Mouse (Mus musculus): Measurements from ENCODE around the gene Fam57a. TPM values are rescaled to one million over a fixed set of nuclear protein-coding genes. Genes with fewer than 3 reads are reported as not detected.

Fam57a gene
- polyA plus RNA-seq, 2 experiments: 3.1 to 3.5 TPM

DNA sequence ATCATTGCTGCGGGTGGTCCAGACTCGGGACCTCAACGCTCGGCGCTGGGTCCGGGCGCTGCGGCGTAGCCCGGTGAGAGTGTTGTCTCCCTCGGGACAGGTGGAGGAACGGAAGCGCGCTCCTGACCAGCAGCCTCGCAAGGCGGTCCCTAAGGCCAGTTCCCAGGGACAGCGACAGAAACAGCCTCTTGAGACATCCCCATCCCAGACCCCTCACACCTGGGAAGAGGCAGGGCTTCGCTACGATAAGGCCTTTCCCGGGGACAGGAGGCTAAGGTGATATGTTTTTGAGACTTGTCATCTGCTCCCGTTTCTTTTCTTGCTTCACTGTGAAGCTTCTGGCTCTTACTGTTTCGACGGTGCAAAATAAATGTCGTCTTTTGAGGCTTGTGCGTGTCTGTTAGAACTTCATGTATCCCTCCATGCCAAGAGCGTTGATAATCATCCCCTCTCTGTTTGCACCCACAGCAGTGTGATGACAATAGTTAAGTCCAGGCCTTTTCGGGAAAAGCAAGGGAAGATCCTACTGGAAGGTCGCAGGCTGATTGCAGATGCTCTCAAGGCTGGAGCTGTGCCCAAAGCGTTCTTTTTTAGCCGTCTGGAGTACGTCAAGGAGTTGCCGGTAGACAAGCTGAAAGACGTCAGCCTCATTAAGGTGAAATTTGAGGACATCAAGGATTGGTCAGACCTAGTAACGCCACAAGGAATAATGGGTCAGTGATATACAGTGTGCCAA lies 64.5 kb downstream of the Fam57a start:
- Histone ChIP-seq H3K27me3 (ENCODE audit: control insufficient read depth, insufficient read depth, low read length) (no peaks in the 10 kb centered on the region), H3K4me3 (ENCODE audit: insufficient read depth in 1 of 2, low read depth in 2 of 2, low read length in 2 of 2) (peak overlapping the region; percentile 89), H3K4me1 (replicated peaks; ENCODE audit: control insufficient read depth in 2 of 2, insufficient read depth in 2 of 2, low read length in 1 of 2) (peaks cover 0 to 6% of the 10 kb centered on the region in 2 experiments; a peak in 2 of 4 replicates), H3K36me3 (replicated peaks; ENCODE audit: control insufficient read depth, insufficient read depth, low read depth) (peaks cover 11% of the 10 kb centered on the region; the same call in 1 of the 2 replicates), H3K27ac (no peak overlapping the region), H3K9ac (replicated peaks) (peak overlapping the region; percentile 83), H3K4me2 (ENCODE audit: low read depth) (peak overlapping the region; percentile 79), H3K9me3 (ENCODE audit: control insufficient read depth, low read length) (no peaks in the 10 kb centered on the region)
- DNase-seq (ENCODE audit: low read depth in 3 of 3, low spot score in 3 of 3) (no peak), ATAC-seq (ENCODE audit: insufficient read depth) (peak; percentile 58; the same call in 1 of the 2 replicates)
- TF ChIP-seq EP300 (IDR thresholded peaks at IDR 0.05; ENCODE audit: low read depth) (no peak), CTCF (IDR thresholded peaks at IDR 0.05; ENCODE audit: low read depth) (no peak)
- WGBS (ENCODE audit: insufficient replicate concordance): 2% methylated on average over 34 of the region's 34 CpGs

DNA sequence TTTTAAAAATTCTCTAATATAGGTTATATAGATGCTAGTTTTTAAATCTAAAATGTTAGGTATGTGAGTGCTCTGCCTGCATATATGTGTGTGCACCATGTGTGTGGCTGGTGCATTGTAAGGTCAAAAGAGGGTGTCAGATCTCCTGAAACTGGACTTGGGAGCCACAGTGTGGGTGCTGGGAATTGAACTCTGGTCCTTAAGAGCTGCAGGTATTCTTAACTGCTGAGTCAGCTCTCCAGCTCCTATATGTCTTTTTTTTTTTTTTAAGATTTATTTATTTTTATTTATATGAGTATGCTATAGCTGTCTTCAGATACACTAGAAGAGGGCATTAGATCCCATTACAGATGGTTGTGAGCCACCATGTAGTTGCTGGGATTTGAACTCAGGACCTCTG lies 67.0 kb downstream of the Fam57a start:
- Histone ChIP-seq H3K27ac (no peak overlapping the region), H3K27me3 (ENCODE audit: control insufficient read depth, insufficient read depth, low read length) (no peaks in the 10 kb centered on the region), H3K4me1 (replicated peaks; ENCODE audit: control insufficient read depth in 2 of 2, insufficient read depth in 2 of 2, low read length in 1 of 2) (peaks cover 0 to 6% of the 10 kb centered on the region in 2 experiments; a peak in 2 of 4 replicates), H3K4me3 (ENCODE audit: insufficient read depth in 1 of 2, low read depth in 2 of 2, low read length in 2 of 2) (no peak overlapping the region), H3K9me3 (ENCODE audit: control insufficient read depth, low read length) (no peaks in the 10 kb centered on the region), H3K36me3 (replicated peaks; ENCODE audit: control insufficient read depth, insufficient read depth, low read depth) (peaks cover 15% of the 10 kb centered on the region), H3K4me2 (ENCODE audit: low read depth) (no peak overlapping the region), H3K9ac (replicated peaks) (no peak overlapping the region)
- DNase-seq (ENCODE audit: low read depth in 3 of 3, low spot score in 3 of 3): no peak
- TF ChIP-seq EP300 (IDR thresholded peaks at IDR 0.05; ENCODE audit: low read depth) (no peak), CTCF (IDR thresholded peaks at IDR 0.05; ENCODE audit: low read depth) (no peak)
- ATAC-seq (ENCODE audit: insufficient read depth): no peak

DNA sequence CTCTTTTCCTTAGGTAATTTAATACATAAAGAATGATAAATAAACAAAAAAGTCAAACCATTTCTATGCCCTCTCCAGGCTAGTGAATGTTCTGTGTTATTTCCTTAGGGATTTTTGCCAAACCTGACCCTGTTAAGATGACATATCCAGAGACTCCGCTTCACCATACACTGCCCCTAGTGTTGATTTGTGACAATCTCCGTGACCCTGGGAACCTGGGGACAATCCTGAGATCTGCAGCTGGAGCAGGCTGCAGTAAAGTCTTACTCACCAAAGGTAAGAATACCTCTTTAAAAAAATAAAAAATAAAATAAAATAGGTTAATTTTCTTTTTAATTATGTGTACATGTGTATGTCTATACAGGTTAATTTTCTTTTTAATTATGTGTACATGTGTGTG lies 67.8 kb downstream of the Fam57a start:
- H3K4me2 ChIP-seq (ENCODE audit: low read depth): no peak overlapping the region
- H3K9ac ChIP-seq (replicated peaks): no peak overlapping the region
- TF ChIP-seq CTCF (IDR thresholded peaks at IDR 0.05; ENCODE audit: low read depth) (peak; percentile 26; the same call in 1 of the 2 replicates), EP300 (IDR thresholded peaks at IDR 0.05; ENCODE audit: low read depth) (no peak)
- no peaks in the 10 kb centered on the region for H3K9me3 ChIP-seq (ENCODE audit: control insufficient read depth, low read length)
- ATAC-seq (ENCODE audit: insufficient read depth) (no peak), DNase-seq (ENCODE audit: low read depth in 3 of 3, low spot score in 3 of 3) (no peak)
- H3K36me3 ChIP-seq (replicated peaks; ENCODE audit: control insufficient read depth, insufficient read depth, low read depth): peaks cover 15% of the 10 kb centered on the region
- peaks cover 0 to 6% of the 10 kb centered on the region in 2 experiments; a peak in 2 of 4 replicates for H3K4me1 ChIP-seq (replicated peaks; ENCODE audit: control insufficient read depth in 2 of 2, insufficient read depth in 2 of 2, low read length in 1 of 2)
- H3K27me3 ChIP-seq (ENCODE audit: control insufficient read depth, insufficient read depth, low read length): no peaks in the 10 kb centered on the region
- H3K4me3 ChIP-seq (ENCODE audit: insufficient read depth in 1 of 2, low read depth in 2 of 2, low read length in 2 of 2): no peak overlapping the region
- WGBS (ENCODE audit: insufficient replicate concordance): 66% methylated on average over 2 of the region's 2 CpGs
- no peak overlapping the region for H3K27ac ChIP-seq

DNA sequence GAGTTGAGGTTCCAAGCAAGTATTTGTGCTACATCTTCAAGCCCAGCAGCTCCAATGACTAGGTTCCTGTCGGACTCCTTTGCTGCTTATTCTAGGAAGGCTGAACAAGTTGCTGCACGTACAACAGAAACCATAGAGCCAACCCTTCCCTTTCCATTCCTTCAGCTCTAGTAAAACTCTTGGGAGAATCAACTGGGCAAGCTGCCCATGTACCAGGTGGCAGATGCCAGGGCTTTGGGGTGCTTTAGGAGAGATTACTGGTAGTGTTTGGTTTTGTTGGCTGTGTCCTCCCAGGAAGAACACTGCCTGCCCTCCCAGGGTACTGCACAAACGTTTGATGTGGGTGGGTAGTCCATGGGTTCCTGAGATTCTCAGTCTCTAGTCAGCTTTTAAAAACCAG lies 72.6 kb downstream of the Fam57a start:
- H3K9me3 ChIP-seq (ENCODE audit: control insufficient read depth, low read length): no peaks in the 10 kb centered on the region
- DNase-seq (ENCODE audit: low read depth in 3 of 3, low spot score in 3 of 3): no peak
- H3K4me2 ChIP-seq (ENCODE audit: low read depth): no peak overlapping the region
- no peak for TF ChIP-seq CTCF (IDR thresholded peaks at IDR 0.05; ENCODE audit: low read depth)
- TF ChIP-seq EP300 (IDR thresholded peaks at IDR 0.05; ENCODE audit: low read depth): no peak
- no peaks in the 10 kb centered on the region for H3K27me3 ChIP-seq (ENCODE audit: control insufficient read depth, insufficient read depth, low read length)
- H3K9ac ChIP-seq (replicated peaks): no peak overlapping the region
- no peak overlapping the region for H3K27ac ChIP-seq
- no peak for ATAC-seq (ENCODE audit: insufficient read depth)
- no peak overlapping the region for H3K4me3 ChIP-seq (ENCODE audit: insufficient read depth in 1 of 2, low read depth in 2 of 2, low read length in 2 of 2)
- WGBS (ENCODE audit: insufficient replicate concordance): 46% methylated on average over 3 of the region's 3 CpGs
- H3K4me1 ChIP-seq (replicated peaks; ENCODE audit: control insufficient read depth in 2 of 2, insufficient read depth in 2 of 2, low read length in 1 of 2): no peaks in the 10 kb centered on the region
- H3K36me3 ChIP-seq (replicated peaks; ENCODE audit: control insufficient read depth, insufficient read depth, low read depth): peaks cover 15% of the 10 kb centered on the region

DNA sequence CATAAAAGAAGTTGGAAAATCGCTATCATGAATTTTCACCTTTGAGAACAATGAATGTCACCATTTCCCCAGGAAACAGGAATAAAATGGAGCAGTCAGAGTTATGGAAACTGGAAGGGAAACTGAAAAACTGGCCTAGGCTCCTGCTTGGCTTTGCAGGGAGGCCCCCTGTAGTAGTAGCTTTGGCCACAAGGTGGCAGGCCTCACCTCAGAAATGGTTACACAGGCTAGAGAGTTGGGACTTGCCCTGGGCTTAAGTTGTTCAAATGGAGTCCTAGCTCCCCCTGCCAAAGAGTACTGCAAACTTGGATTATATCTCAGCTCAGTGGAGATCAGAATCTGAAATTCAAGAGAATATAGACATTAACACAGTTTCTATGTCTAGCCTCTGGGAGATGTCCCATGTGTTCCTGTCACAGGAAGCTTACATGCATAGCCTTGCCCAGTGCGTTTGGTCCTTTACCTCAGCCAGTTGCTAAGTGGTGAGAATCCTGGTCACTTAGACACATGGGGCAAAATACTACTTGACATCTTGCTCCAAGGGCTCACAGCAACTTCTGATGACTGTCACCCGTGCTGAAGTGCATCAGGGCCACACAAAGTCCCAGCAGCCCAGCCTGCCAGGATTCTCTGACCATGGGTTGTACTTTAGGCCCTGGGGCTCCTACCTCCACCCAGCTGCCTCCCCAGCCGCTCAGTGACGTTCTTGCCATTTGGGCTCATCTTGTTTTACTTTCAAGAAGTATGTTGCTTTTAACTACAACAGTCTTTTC lies 73.9 kb downstream of the Fam57a start:
- peak in 2 of 3 experiments; percentile 18 to 53 for DNase-seq (ENCODE audit: low read depth in 3 of 3, low spot score in 3 of 3)
- TF ChIP-seq CTCF (IDR thresholded peaks at IDR 0.05; ENCODE audit: low read depth): peak; percentile 88
- no peak for TF ChIP-seq EP300 (IDR thresholded peaks at IDR 0.05; ENCODE audit: low read depth)
- no peaks in the 10 kb centered on the region for H3K27me3 ChIP-seq (ENCODE audit: control insufficient read depth, insufficient read depth, low read length)
- H3K36me3 ChIP-seq (replicated peaks; ENCODE audit: control insufficient read depth, insufficient read depth, low read depth): peaks cover 14% of the 10 kb centered on the region
- H3K4me3 ChIP-seq (ENCODE audit: insufficient read depth in 1 of 2, low read depth in 2 of 2, low read length in 2 of 2): no peak overlapping the region
- H3K9ac ChIP-seq (replicated peaks): no peak overlapping the region
- no peaks in the 10 kb centered on the region for H3K9me3 ChIP-seq (ENCODE audit: control insufficient read depth, low read length)
- ATAC-seq (ENCODE audit: insufficient read depth): peak; percentile 57; the same call in 1 of the 2 replicates
- no peak overlapping the region for H3K4me2 ChIP-seq (ENCODE audit: low read depth)
- WGBS (ENCODE audit: insufficient replicate concordance): 57% methylated on average over 5 of the region's 5 CpGs
- H3K4me1 ChIP-seq (replicated peaks; ENCODE audit: control insufficient read depth in 2 of 2, insufficient read depth in 2 of 2, low read length in 1 of 2): no peaks in the 10 kb centered on the region
- no peak overlapping the region for H3K27ac ChIP-seq

Measured in liver, embryonic 14.5 days (tissue).